Mouse (Mus musculus): Measurements from ENCODE around the gene Mcoln1.

Gene Mcoln1

DNA sequence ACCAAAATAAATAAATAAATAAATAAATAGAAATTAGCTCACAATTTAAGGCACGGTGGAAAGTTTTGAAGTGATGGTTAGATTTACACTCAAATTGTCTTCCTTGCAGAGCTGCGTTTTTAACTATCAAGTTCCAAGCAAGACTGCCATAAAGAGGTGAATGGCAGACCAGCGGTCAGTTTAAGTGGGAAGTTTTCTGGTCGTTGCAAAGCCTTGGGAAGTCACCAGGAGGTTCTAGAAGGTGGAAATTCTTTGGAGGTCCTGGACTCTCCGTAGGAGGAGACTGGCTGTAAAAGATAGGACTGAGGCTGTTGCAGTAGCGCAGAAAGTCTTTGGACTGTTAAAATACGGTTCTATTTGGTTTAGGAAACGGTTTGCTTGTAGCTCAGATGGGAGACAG lies 506 bp upstream of the Mcoln1 start:
- no peak for DNase-seq

DNA sequence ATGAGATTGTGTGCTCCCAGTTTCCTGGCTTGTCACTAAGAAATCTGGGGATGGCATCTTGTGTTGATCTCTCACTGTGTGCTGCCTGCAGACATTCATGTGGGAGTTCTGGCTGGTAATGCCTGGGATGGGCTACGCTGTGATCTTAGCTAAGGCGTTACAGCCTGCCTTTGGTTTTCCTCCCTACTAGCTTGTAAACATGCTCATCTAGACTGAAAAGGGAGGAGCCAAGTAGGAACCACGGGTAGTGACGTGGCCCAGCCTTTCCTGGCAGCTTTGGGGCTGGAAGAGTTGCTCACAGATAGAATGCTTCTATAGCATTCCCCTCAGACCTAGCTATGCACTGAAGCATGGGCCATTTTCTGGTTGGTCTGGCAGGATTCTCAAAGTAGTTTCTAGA lies 2.0 kb downstream of the Mcoln1 start:
- DNase-seq: no peak

DNA sequence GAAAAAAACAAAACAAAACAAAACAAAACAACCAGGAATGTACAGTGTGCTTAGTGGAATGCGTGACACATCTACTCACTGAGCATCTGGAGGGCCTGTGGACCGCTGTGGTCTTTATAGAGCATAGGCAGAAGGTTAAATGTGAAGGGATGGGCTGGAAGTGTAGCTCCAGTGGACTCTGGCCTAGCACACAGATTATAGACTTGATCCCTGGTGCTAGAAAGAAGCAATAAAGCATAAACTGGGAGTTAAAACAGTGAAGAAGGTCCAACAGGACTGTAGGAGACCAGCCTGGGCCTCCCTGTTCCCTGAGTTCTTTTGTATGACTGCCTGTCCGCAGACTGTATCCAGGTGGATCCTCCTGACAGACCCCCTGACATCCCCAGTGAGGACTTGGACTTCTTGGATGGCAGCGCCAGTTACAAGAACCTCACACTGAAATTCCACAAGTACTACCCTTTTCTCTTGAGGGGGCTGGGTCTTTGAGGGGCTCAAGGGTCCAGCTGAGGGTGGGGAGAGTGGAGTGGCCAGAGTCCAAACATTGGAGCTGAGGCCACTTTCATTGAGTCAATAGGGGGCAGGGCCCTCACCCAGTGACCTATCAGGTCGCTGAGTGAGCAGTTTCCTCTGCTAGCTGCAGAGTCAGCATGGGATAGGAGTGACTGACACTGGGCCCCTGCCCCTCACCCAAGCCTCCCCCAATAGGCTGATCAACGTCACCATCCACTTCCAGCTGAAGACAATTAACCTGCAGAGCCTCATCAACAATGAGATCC lies 7.9 kb downstream of the Mcoln1 start:
- DNase-seq: no peak

DNA sequence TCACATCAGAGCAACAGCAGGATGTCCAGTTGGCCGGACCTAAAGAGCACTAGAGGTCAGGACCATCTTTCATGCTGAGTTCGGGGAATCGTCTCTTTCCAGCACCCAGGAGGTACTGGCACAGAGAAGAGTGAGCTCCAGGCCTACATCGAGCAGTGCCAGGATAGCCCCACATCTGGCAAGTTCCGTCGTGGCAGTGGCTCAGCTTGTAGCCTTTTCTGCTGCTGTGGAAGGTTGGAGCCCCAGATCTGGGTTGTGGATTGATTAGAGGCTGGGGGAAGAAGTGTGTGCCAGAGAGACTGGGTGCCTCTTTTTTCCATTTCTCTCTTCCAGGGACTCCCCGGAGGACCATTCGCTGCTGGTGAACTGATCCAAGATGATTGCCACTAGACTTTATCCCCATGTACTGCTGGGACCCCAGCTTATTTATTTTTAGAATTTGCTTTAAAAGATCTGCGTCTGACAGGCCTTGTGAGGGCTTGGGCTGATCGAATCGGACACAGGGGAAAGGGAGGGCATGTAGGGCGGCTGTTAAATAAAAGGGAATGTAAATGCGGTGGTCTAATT lies 14.5 kb downstream of the Mcoln1 start:
- no peak for DNase-seq

DNA sequence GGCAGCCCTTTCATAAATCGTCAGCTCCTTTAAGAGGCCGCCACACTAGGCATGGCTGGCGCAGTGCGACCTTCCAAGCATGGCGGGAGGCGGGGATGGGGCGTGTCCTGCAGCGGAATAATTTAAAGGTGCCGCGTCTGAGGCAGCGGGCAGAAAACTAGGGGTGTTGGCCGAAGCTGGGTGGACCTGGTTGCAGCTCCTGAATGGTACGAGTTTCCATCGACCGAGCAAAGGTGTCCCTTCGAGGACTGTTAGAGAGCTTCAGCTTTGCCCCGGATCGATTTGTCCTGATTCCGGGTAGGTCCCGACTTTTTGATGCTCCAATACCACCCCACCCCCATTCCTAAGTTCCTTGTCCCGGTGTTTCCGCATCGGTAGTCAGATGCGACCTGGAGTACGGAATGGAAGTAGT lies 15.0 kb downstream of the Mcoln1 start, which contains the start of gene Pnpla6:
Pnpla6 (plus strand) TSS at position 125 of the 412 bp plus-strand sequence.
- peak; percentile 89 for DNase-seq

DNA sequence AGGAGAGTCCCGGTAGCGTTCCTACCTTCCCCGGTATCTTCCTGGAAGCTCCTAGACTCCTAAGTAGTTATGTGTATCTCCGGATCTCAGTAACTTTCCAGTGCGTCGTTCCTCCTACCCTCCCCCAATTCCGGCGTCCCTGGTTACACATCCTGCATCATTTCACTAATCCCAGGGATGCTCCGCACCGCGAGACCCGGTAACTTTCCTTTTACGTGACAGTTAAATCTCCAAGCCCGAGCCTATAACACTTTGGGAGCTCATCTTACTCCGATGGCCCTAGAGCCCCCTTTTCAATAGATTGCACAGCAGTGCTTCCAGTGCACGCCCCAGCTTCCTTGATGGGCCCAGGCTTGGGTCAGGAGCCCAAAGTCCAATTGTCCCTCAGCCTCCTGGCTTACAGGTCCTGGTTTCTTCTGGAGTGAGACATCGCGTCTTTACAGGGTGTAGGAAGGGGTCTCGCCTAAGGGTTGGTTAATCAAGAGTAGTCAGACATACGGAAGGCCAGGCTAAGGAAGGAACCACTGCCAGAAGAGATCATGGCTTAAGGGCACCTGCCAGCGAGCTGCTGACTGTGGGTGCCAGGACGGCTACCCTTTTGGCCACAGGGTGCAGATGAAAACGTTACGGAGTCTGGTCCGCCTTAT lies 15.6 kb downstream of the Mcoln1 start:
- peak; percentile 57 for DNase-seq

DNA sequence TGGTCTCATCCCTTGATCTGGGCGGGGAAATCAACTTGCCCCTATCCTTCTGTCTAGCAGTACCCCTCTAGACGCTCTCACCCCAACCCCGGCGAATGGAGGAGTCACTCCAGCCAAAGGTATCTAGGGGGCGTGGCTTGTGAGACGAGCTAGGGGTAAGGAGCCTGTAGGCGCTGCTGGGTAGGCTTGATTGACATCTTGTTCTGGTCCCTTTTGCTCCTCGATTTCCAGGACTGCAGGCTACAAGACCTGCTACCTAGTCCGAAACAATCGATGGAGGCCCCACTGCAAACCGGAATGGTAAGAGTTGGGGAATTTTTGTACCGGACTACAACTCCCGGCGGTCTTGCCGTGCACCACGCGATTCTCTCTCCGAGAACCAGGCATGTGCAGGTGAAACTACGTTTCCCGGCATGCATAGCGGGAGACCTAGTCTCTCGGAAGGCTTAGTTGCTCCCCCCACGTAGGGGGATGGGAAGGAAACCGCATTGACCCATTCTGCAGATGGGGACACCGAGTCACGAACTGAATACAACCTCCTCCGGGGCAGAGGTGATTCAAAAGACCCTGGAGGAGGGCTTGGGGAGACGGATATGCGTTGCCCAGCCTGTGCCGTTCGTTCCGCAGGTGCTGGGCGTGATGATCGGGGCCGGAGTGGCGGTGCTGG lies 16.3 kb downstream of the Mcoln1 start:
- peak; percentile 94 for DNase-seq

DNA sequence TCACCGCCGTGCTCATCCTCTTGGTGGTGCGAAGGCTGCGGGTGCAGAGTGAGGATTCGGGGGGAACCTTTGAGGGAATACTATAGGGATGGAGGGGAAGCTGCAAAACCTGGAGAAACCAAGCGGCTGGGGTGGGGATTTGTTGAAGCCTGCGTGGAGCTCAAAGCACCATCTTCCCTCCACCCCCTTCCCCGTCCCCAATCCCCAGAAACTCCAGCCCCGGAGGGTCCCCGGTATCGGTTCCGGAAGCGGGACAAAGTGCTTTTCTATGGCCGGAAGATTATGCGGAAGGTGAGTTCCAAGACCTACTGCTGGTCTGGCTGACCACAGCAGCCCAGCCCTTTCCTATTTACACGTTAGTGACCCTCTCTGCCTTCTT lies 16.8 kb downstream of the Mcoln1 start:
- DNase-seq: peak; percentile 59

DNA sequence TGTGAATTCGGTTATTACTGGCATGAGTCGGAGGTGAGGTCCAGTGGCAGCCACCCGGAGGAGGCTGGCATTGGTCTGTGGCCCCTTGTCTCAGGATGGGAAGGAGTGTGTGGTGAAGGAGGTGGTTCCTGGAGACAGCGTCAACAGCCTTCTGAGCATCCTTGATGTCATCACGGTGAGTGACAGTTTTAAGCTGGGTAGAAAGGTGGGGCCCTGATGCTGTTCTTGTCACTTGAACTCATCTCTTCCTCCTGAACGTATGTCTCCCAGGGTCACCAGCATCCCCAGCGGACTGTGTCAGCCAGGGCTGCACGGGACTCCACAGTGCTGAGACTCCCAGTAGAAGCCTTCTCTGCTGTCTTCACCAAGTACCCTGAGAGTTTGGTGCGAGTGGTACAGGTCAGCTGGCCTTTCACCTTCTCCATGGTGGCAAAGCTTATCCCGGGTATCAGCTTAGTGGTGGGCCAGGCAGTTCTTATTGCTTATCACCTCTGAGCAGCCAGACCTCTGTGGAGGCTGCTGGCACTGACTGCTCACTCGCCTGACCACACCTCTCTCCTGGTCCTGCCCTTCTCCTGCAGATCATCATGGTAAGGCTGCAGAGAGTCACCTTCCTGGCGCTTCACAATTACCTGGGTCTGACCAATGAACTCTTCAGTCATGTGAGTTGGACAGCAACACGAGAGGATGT lies 21.9 kb downstream of the Mcoln1 start:
- no peak for DNase-seq

DNA sequence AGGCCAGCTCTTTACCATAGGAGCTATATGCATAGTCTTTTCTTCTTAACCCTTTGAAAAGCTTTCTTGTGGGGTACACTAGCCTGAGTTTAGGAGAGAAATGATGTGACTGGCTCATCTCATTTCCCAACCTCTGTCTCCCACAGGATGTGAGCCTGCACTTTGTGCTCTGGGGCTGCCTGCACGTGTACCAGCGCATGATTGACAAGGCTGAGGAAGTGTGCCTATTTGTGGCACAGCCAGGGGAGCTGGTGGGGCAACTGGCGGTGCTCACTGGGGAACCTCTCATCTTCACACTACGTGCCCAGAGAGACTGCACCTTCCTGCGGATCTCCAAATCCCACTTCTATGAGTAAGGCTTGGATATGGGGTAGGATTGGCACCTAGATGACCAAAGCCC lies 30.6 kb downstream of the Mcoln1 start:
- no peak for DNase-seq

DNA sequence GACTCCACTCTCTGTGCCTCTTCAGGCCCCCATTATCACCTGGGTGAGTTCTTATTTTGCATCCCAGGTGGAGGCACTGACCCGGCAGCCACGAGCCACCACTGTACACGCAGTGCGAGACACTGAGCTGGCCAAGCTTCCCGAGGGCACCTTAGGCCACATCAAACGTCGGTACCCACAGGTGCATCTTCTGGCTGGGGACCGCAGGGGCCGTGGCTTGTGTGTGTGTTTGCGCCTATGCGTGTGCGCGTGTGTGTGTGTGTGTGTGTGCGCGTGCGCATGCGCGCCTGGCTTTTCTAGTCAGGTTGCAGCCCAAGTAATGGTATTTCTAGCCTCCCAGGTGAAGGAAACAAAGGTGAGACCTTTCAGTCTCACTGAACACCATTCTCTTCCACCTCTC lies 31.7 kb downstream of the Mcoln1 start:
- DNase-seq: no peak

DNA sequence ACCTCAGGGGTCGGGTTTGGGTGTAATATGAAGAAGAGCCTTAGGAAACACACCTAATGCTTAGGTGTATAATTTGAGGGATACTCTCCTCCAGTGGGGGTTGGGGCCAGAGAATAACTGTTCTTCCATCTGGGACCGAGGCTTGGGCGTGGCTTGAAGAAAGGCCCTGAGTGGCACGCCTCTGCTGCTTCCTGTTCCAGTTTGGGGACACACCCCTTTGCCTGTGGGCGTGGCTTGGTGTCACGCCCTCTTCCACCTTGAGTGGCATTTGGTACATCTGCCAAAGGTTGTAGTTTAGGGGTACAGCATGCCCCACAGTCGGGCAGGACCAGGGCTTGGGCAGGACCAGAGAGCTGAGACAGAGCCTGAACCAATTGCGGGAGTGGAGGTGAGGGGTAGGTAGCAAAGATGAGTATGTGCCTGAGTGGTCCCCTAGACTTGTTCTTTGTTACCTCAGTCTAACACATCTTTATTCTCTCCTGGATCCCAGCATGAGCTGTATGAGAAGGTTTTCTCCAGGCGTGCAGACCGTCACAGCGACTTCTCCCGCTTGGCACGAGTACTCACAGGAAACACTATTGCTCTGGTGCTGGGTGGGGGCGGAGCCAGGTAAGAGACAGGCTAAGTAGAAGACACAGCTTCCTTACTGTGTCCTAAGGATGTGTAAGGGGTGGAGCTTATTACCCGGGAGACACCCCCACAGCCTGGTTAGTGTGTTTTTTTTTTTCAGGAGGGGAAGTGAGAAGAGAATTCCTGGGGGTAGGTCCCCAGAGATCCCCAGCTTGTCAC lies 36.0 kb downstream of the Mcoln1 start:
- no peak for DNase-seq

DNA sequence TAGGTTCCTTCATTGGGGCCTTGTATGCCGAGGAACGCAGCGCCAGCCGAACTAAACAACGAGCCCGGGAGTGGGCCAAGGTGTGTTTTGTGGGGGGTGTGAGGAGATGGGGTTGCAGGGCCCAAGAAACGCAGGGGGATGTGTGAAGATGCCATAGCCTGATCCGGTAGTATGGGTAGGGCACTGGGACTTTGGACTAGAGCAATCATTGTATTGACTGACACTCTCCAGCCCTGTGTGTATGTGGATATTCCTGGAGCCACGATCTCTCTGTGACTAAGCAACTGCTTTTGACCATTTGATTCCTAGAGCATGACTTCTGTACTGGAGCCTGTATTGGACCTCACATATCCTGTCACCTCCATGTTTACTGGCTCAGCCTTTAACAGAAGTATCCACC lies 36.7 kb downstream of the Mcoln1 start:
- DNase-seq: no peak

DNA sequence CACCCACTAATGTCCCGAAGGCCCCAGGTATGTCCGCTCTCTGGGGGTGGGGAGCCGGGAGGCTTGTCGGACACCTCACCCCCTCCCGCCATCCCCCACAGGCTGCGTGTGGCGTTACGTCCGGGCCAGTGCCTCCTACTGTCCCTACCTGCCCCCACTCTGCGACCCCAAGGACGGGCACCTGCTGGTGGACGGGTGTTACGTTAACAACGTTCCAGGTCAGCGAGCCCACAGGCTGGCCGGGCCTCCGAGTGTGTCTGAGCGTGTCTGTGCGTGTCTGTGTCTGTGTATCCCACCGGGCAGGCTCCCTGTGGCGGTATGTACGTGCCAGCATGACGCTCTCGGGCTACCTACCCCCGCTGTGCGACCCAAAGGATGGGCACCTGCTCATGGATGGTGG lies 37.4 kb downstream of the Mcoln1 start:
- no peak for DNase-seq

DNA sequence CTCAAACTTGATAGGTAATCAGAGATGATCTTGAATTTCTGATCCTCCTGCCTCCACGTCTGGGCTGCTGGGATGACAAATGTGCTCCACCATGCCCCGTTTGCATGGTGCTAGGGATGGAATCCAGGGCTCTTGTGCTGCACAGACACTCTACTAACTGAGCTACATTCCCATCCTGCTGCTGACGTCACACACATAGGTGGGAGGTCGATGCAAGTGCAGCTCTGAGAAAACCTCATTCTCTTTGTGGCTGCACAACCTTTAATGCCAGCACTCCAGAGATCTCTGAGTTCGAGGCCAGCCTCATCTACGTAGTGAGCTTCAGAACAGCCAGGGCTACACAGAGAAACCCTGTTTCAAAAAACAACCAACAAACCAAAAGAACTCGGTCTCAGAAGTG lies 38.9 kb downstream of the Mcoln1 start:
- no peak for DNase-seq

DNA sequence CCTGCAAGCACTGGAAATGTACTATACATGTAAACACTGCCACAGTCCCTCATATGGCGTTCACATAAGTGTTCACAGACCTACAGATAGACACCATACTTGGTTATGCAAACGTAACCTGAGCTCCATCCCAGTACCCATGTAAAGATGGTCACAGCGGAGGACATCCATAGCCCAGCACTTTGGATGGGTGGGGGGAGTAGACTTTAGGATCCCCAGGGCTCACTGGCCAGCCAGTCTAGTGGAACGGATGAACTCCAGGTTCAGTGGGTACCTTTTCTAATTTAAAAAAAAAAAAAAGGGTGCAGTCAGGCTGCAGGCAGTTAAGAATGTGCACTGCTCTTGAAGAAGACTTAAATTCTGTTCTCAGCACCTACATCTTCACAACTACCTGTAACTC lies 39.8 kb downstream of the Mcoln1 start:
- DNase-seq: no peak

DNA sequence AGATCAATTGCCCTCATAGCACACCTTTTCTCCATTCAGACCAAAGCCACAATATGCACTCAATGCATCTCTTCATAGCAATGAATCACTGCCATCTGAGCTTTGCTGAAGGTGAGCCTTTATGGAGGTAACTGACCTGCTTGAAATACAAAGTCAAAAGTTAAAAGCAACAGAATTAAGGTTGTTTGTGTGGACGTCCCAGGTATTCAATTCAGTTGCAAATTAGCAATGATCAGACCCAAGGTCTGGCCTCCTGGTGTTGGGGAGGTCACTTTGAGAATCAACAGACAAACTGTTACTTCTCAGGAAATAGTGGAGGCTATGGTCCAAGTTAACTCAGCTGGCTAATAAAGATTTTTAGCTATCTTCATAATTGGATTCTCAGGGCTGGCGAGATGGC lies 46.3 kb downstream of the Mcoln1 start:
- DNase-seq: no peak

DNA sequence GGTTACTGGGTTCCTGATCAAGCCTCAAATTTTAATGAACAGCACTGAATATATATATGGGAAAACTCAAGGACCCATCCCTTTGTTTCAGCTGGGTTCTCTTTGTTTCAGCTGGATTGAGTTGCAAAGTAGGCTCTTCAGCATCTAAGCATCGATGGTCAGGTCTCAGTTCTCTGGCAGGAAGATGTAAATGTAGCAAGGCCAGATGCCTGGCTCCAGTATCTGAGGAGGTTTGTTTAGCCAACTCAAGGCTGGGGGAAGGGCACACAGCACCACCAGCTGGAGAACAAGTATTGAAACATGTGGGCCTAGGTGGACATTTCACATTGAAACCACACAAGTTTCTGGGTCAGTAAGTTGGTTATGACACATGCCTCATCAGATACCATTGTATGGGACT lies 52.0 kb downstream of the Mcoln1 start:
- no peak for DNase-seq

DNA sequence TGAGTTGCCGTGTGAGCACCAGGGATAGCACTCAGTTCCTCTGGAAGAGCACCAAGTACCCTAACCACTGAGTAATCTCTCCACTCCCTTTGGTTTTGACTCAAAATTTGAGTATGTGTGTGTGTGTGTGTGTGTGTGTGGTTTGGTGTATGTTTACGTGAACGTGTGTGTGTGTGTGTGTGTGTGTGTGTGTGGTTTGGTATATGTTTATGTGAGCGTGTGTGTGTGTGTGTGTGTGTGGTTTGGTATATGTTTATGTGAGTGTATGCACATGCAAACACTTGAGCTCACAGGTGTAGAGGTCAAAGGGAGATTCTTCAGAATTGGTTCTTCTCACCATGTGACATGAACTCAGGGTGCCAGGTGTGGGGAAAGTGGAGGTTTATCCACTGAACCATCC lies 55.9 kb downstream of the Mcoln1 start:
- DNase-seq: no peak
